In genomic region chr7:139319006-139319411, GRCm38 (mm10) we compare ENCODE assay signal across 8 mouse cellular contexts.
A peak's percentile ranks its signal among the peaks of the same experiment; 100 is the strongest.
DNase-seq lines count a peak whose midpoint lies in the region; ATAC-seq and TF ChIP-seq lines count a peak whose summit lies in the region.

No protein-coding gene starts in this region.

- H3K27me3 ChIP-seq in limb, embryonic 11.5 days (ENCODE audit: control insufficient read depth, insufficient read depth, low read length) = no peaks in the 10 kb centered on the region
- H3K27me3 ChIP-seq in limb, embryonic 10.5 days (ENCODE audit: low read depth, poor library complexity, severe bottlenecking) = 0 out of 2 replicates have a peak, but pooled peaks cover 5% of the 10 kb centered on the region
- H3K27me3 ChIP-seq in forebrain, postnatal 0 days (ENCODE audit: insufficient read depth, low read length) = no peaks in the 10 kb centered on the region
- H3K27me3 ChIP-seq in kidney, embryonic 14.5 days (ENCODE audit: control insufficient read depth, insufficient read depth, low read length) = no peaks in the 10 kb centered on the region

- TF ChIP-seq CTCF in forebrain, postnatal 0 days (IDR thresholded peaks at IDR 0.05; ENCODE audit: low read depth) = no peak

- no peak overlapping the region for H3K4me3 ChIP-seq in limb, embryonic 11.5 days (ENCODE audit: low read depth, low read length)
- H3K4me3 ChIP-seq in limb, embryonic 10.5 days = no peak overlapping the region
- no peak overlapping the region for H3K4me3 ChIP-seq in forebrain, postnatal 0 days (ENCODE audit: low read depth, low read length)
- H3K4me3 ChIP-seq in kidney, embryonic 14.5 days (ENCODE audit: low read length) = no peak overlapping the region

- H3K4me1 ChIP-seq in limb, embryonic 11.5 days (ENCODE audit: control insufficient read depth, insufficient read depth, low read length) = peaks cover 5% of the 10 kb centered on the region
- H3K4me1 ChIP-seq in limb, embryonic 10.5 days = peaks cover 22% of the 10 kb centered on the region
- no peaks in the 10 kb centered on the region for H3K4me1 ChIP-seq in forebrain, postnatal 0 days (ENCODE audit: insufficient read depth)
- no peaks in the 10 kb centered on the region for H3K4me1 ChIP-seq in kidney, embryonic 14.5 days (ENCODE audit: control insufficient read depth, insufficient read depth, low read length)

- H3K9me3 ChIP-seq in limb, embryonic 11.5 days (ENCODE audit: control insufficient read depth, low read length) = no peaks in the 10 kb centered on the region
- no peaks in the 10 kb centered on the region for H3K9me3 ChIP-seq in limb, embryonic 10.5 days (replicated peaks)
- no peaks in the 10 kb centered on the region for H3K9me3 ChIP-seq in forebrain, postnatal 0 days (ENCODE audit: low read length)
- no peaks in the 10 kb centered on the region for H3K9me3 ChIP-seq in kidney, embryonic 14.5 days (ENCODE audit: control insufficient read depth, low read length)

- WGBS in limb, embryonic 11.5 days = 19% methylated on average over 1 of the region's 1 CpGs
- 62% methylated on average over 1 of the region's 1 CpGs for WGBS in limb, embryonic 10.5 days
- 12% methylated on average over 1 of the region's 1 CpGs for WGBS in forebrain, postnatal 0 days
- WGBS in kidney, embryonic 14.5 days = 22% methylated on average over 1 of the region's 1 CpGs

- DNase-seq in limb, embryonic 11.5 days (ENCODE audit: low spot score) = peak; percentile 40
- DNase-seq in limb, embryonic 10.5 days (ENCODE audit: low spot score) = no peak
- DNase-seq in forebrain, postnatal 0 days = peak; percentile 60
- DNase-seq in retina, postnatal 1 day = peak; percentile 82
- DNase-seq in B cell, adult 2 months = no peak
- no peak for DNase-seq in right cerebral cortex, postnatal 36 days (ENCODE audit: low spot score in 2 of 2)
- DNase-seq in urinary bladder, postnatal 4 days (ENCODE audit: low spot score in 2 of 2) = no peak

- H3K4me2 ChIP-seq in limb, embryonic 11.5 days (ENCODE audit: low read depth, severe bottlenecking) = no peak overlapping the region
- no peak overlapping the region for H3K4me2 ChIP-seq in forebrain, postnatal 0 days (ENCODE audit: low read depth)
- H3K4me2 ChIP-seq in kidney, embryonic 14.5 days (replicated peaks; ENCODE audit: low read depth, low read length) = no peak overlapping the region

- ATAC-seq in limb, embryonic 11.5 days (ENCODE audit: insufficient number of reproducible peaks, low FRiP score, low TSS enrichment, low read depth) = no peak
- peak; percentile 96 for ATAC-seq in forebrain, postnatal 0 days
- ATAC-seq in kidney, embryonic 14.5 days (ENCODE audit: low FRiP score, low TSS enrichment) = peak; percentile 48; the same call in 1 of the 2 replicates

- no peaks in the 10 kb centered on the region for H3K36me3 ChIP-seq in limb, embryonic 11.5 days (ENCODE audit: control insufficient read depth, insufficient read depth, low read length)
- no peaks in the 10 kb centered on the region for H3K36me3 ChIP-seq in limb, embryonic 10.5 days
- no peaks in the 10 kb centered on the region for H3K36me3 ChIP-seq in forebrain, postnatal 0 days (ENCODE audit: insufficient read depth)
- no peaks in the 10 kb centered on the region for H3K36me3 ChIP-seq in kidney, embryonic 14.5 days (ENCODE audit: control insufficient read depth, insufficient read depth, low read length)

- H3K27ac ChIP-seq in limb, embryonic 11.5 days (replicated peaks; ENCODE audit: low read depth, low read length) = no peak overlapping the region; the same call in 1 of the 2 replicates
- H3K27ac ChIP-seq in limb, embryonic 10.5 days = no peak overlapping the region
- no peak overlapping the region for H3K27ac ChIP-seq in forebrain, postnatal 0 days (ENCODE audit: low read depth, low read length)
- H3K27ac ChIP-seq in kidney, embryonic 14.5 days (ENCODE audit: low read depth, low read length) = peak overlapping the region; percentile 71

- H3K9ac ChIP-seq in limb, embryonic 11.5 days (ENCODE audit: low read length) = peak overlapping the region; percentile 30; the same call in 1 of the 2 replicates
- no peak overlapping the region for H3K9ac ChIP-seq in forebrain, postnatal 0 days
- H3K9ac ChIP-seq in kidney, embryonic 14.5 days (ENCODE audit: low read depth, low read length) = no peak overlapping the region

Comparison
In these comparisons a context has a peak if more than half of its experiments do, and no peak if none do; other contexts are left out.
1. DNase-seq: peak in limb, embryonic 11.5 days (single experiment), forebrain, postnatal 0 days (single experiment) and retina, postnatal 1 day (single experiment); none in limb, embryonic 10.5 days (single experiment), B cell, adult 2 months (0 of 2), right cerebral cortex, postnatal 36 days (0 of 2) and urinary bladder, postnatal 4 days (0 of 2).